Mouse (Mus musculus) v-Abl transformed pro-B cells (cell line): ENCODE results near the gene Ucma.
"Not testable (repeated sequence)": the region's sequence is repeated elsewhere in the genome, so short reads cannot be mapped to it uniquely, and the experiment has no call there.

Experiments
- in situ Hi-C, 2 experiments: fragments of 400-800 bp; cut with MboI; formaldehyde crosslinking; loops; one replicate each; pipeline ENCODE4 v1.15.1; 2025; ENCODE audit not compliant: unreplicated experiment in 2 of 2

Ucma gene

GRCm38 (mm10) chr2:4975807-4976206 lies at the start of gene Ucma:
TSS of gene Ucma (plus strand) at chr2:4976122.
- in situ Hi-C loops = no loop called here

- in situ Hi-C loops = no loop called here
These were observed 48.5 kb upstream of the Ucma start for GRCm38 (mm10) chr2:4927391-4927790.

GRCm38 (mm10) chr2:4929230-4929629 lies 46.7 kb upstream of the Ucma start:
- in situ Hi-C loops = no loop called here

GRCm38 (mm10) chr2:4934516-4934915 lies 41.4 kb upstream of the Ucma start:
- in situ Hi-C loops = loop anchor here in 1 of 2 experiments (10.0 kb wide), 1 partner anchor 50 kb away; no protein-coding TSS in a partner anchor

- in situ Hi-C loops = loop anchor here in 1 of 2 experiments (10.0 kb wide), 1 partner anchor 47 kb away; no protein-coding TSS in a partner anchor
These were observed 38.0 kb upstream of the Ucma start for GRCm38 (mm10) chr2:4937931-4938330.

GRCm38 (mm10) chr2:4940861-4941260 lies 35.1 kb upstream of the Ucma start:
- in situ Hi-C loops = no loop called here

GRCm38 (mm10) chr2:4949691-4950090 lies 26.2 kb upstream of the Ucma start:
- in situ Hi-C loops = not testable (repeated sequence)

- in situ Hi-C loops = no loop called here
These were observed 24.9 kb upstream of the Ucma start for GRCm38 (mm10) chr2:4950986-4951385.

- in situ Hi-C loops = no loop called here
These were observed 21.6 kb upstream of the Ucma start for GRCm38 (mm10) chr2:4954216-4954760.

- in situ Hi-C loops = no loop called here
These were observed 17.9 kb upstream of the Ucma start for GRCm38 (mm10) chr2:4958039-4958438.

- in situ Hi-C loops = no loop called here
These were observed 8.1 kb upstream of the Ucma start for GRCm38 (mm10) chr2:4967806-4968205.

- in situ Hi-C loops = no loop called here
These were observed 6.8 kb upstream of the Ucma start for GRCm38 (mm10) chr2:4969083-4969482.

- in situ Hi-C loops = no loop called here
These were observed 2.2 kb downstream of the Ucma start for GRCm38 (mm10) chr2:4978091-4978490.

GRCm38 (mm10) chr2:4983987-4984386 lies 8.1 kb downstream of the Ucma start:
- in situ Hi-C loops = loop anchor here in 1 of 2 experiments (10.0 kb wide), 1 partner anchor 49 kb away; no protein-coding TSS in a partner anchor

GRCm38 (mm10) chr2:4985000-4985399 lies 9.1 kb downstream of the Ucma start:
- in situ Hi-C loops = loop anchor here (5.0 to 10.0 kb wide), 2 partner anchors 50 to 68 kb away; partner anchors contain the start of gene Phyh (in 1 of the 2)

GRCm38 (mm10) chr2:4986798-4987197 lies 10.9 kb downstream of the Ucma start:
- in situ Hi-C loops = loop anchor here (5.0 to 10.0 kb wide), 2 partner anchors 52 to 69 kb away; partner anchors contain the start of gene Phyh (in 1 of the 2)

GRCm38 (mm10) chr2:4987388-4988180 lies 11.7 kb downstream of the Ucma start:
- in situ Hi-C loops = loop anchor here (5.0 to 10.0 kb wide), 2 partner anchors 53 to 70 kb away; partner anchors contain the start of gene Phyh (in 1 of the 2)

GRCm38 (mm10) chr2:4988826-4989424 lies 13.0 kb downstream of the Ucma start:
- in situ Hi-C loops = loop anchor here (5.0 to 10.0 kb wide), 2 partner anchors 54 to 72 kb away; partner anchors contain the start of gene Phyh (in 1 of the 2)

GRCm38 (mm10) chr2:4993584-4993983 lies 17.7 kb downstream of the Ucma start:
- in situ Hi-C loops = no loop called here

- in situ Hi-C loops = no loop called here
These were observed 18.5 kb downstream of the Ucma start for GRCm38 (mm10) chr2:4994436-4994835.

GRCm38 (mm10) chr2:4995646-4996045 lies 19.7 kb downstream of the Ucma start:
- in situ Hi-C loops = no loop called here
